Mouse (Mus musculus) heart, adult 11 months (tissue): Measurements from ENCODE around the gene Sipa1l1.

Experiments
- DNase-seq: peaks from one replicate; pipeline ENCODE4 v3.0.0; 2022

The Sipa1l1 gene

GRCm38 (mm10) chr12:82394118-82394861, 225.2 kb downstream of the Sipa1l1 start:
- DNase-seq, result no peak

GRCm38 (mm10) chr12:82395194-82395593, 226.1 kb downstream of the Sipa1l1 start:
- DNase-seq, result no peak

- DNase-seq, result no peak
These were observed 228.1 kb downstream of the Sipa1l1 start for GRCm38 (mm10) chr12:82397193-82397592.

- no peak for DNase-seq
These were observed 228.6 kb downstream of the Sipa1l1 start for GRCm38 (mm10) chr12:82397751-82398150.

- DNase-seq, result no peak
These were observed 229.8 kb downstream of the Sipa1l1 start for GRCm38 (mm10) chr12:82398926-82399325.

GRCm38 (mm10) chr12:82399971-82400720, 231.0 kb downstream of the Sipa1l1 start:
- no peak for DNase-seq

DNA sequence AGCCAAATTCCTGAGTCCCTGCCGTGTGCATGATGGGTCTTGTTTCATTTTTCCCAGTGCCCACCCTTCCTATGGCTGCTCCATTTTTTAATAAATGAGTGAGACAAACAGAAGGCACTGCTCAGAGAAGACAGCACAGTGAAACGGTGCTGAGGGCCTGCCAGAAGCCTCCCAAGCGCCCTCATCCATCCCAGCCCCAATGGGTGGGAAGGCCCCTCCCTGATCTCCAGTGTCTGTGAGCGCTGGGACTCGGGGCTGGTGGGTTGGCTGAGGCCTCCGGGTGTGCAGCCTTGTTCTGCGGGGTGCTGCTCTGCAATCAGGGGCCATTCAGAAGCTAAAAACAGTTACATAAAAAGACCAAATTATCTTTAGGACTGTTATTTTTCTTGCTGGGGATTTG, 231.7 kb downstream of the Sipa1l1 start:
- DNase-seq, result peak; percentile 94

GRCm38 (mm10) chr12:82401440-82401839, 232.3 kb downstream of the Sipa1l1 start:
- no peak for DNase-seq

- no peak for DNase-seq
These were observed 233.5 kb downstream of the Sipa1l1 start for GRCm38 (mm10) chr12:82402635-82403034.

- no peak for DNase-seq
These were observed 238.6 kb downstream of the Sipa1l1 start for GRCm38 (mm10) chr12:82407531-82408255.

DNA sequence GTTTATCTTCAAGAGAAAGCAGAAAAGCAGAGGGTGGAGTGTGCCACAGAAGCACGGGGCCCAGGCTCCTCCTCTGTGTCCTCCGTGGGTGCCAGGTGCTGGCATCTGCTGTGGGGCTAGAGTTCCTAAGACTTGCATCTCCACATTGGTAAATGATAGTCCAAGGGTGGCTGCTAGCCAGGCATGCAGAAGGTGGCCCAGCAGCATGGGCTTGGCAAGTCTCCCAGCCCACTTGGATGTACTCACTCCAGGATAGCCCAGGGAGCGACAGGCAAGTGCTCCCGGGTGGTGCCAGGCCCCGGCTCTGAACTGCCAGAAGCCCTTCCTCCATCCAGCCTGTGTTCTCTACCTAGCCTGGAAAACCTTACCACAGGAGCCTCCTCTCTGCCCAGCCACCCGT, 239.4 kb downstream of the Sipa1l1 start:
- DNase-seq, result peak; percentile 98

GRCm38 (mm10) chr12:82409686-82410472, 240.8 kb downstream of the Sipa1l1 start:
- DNase-seq, result no peak

- peak; percentile 98 for DNase-seq
These were observed 243.3 kb downstream of the Sipa1l1 start for GRCm38 (mm10) chr12:82412291-82413032.

- peak; percentile 95 for DNase-seq
These were observed 246.7 kb downstream of the Sipa1l1 start for GRCm38 (mm10) chr12:82415690-82416364.

- no peak for DNase-seq
These were observed 249.9 kb downstream of the Sipa1l1 start for GRCm38 (mm10) chr12:82419027-82419426.

- DNase-seq, result no peak
These were observed 255.7 kb downstream of the Sipa1l1 start for GRCm38 (mm10) chr12:82424783-82425182.

DNA sequence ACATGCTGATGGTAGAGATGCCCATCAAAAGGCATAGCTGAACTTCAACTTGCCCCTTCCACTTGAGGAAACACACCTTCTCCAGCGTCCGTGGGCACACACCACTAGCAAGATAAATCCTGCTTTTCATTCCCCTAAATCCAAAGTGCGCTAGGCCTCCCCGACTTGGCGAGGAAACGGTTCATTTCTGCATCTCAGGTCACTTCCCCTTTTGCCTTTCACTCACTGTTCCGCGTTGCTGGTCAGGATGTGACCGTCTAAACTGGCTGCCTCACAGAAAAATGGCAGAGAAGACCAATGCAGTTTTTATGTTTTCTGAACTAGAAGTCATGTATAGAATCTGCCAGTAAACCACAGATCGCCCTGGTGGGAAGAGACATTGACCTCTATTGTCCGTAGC, 256.7 kb downstream of the Sipa1l1 start:
- DNase-seq, result no peak

GRCm38 (mm10) chr12:82427416-82427815, 258.3 kb downstream of the Sipa1l1 start:
- peak; percentile 95 for DNase-seq

DNA sequence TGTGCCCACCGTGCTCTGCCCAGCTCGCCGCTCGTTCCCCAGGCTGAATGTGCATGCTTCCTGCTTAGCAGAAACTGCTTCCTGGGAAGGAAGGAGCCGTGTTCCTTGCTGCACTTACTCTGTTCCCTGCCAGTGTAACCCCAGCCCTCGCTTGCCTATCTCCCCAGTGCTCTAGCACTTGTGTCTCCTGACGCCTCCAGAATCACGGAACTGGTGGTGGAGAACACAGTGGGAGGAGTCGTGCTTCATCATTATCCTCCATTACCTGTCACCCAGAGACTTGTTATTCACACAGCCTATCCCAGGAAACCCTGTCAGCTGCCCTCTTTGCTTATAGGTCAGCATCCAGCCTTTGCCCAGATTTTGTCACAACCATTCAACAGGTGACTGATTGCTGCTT, 259.3 kb downstream of the Sipa1l1 start:
- no peak for DNase-seq

GRCm38 (mm10) chr12:82433311-82433710, 264.2 kb downstream of the Sipa1l1 start:
- no peak for DNase-seq

- DNase-seq, result no peak
These were observed 265.5 kb downstream of the Sipa1l1 start for GRCm38 (mm10) chr12:82434591-82434990.
